Mouse (Mus musculus) right cerebral cortex, adult 2 months (tissue): ENCODE data around the gene Grb14.

ENCODE experiments used
- DNase-seq, 2 experiments: peaks; one replicate each; pipeline ENCODE4 v3.0.0; 2021 to 2022; ENCODE audit warnings: low spot score in 2 of 2

The Grb14 gene

DNA sequence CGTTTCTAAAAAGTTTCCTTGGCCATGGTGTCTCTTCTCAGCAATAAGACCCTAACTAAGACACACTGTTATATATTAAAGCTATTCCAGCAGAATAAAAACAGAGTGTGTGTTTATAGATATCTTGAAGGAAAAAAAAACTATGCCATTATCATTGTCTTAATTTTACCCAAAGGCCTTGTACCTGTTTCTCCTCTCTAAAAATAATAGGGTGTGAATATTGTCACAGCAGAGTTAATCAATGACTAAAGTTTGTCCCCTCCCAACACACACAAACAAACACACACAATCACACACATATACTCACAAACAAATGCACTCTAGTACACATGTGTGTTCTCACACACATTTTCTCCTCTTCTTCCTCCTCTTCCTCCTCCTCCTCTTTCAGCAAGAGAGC is at the start of gene Grb14:
Gene Grb14 (minus strand): TSS at position 101 of the 400 bp plus-strand sequence.
- no peak for DNase-seq

DNA sequence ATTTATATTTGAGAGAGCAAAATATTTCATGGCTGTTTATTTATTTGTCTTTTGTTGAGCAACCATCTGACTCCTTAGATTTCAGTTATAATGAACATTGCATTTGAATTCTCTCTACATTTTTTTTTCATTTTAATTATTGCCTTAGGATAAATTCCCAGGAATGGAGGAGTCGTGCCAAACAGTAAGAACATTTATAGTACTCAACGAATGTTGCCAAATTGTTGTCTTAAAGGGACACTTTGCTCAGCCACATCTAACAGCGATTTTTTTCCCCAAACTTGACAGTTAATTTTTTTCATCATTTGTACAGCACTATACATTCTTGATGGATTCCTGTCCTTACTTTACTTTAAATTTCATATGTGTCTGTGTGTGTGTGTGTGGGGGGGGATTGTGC is 47.4 kb upstream of the Grb14 start:
- DNase-seq, result no peak

DNA sequence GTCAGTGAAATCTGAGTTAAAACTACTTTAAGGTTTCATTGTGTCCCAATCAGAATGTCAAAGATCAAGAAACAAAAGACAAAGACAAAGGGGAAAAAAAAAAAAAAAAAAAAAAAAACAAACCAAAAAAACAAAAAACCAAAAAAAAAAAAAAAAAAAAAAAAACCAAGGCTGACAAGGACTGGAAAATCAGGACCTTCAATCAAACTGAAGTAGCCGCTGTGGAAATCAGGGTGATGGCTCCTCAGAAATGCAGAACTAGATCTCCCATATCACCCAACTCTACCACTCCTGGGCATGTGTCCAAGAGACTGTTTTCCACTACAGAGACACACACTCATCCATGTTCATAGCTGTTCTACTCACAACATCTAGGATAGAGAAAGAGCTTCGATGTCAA is 29.0 kb upstream of the Grb14 start:
- no peak for DNase-seq

DNA sequence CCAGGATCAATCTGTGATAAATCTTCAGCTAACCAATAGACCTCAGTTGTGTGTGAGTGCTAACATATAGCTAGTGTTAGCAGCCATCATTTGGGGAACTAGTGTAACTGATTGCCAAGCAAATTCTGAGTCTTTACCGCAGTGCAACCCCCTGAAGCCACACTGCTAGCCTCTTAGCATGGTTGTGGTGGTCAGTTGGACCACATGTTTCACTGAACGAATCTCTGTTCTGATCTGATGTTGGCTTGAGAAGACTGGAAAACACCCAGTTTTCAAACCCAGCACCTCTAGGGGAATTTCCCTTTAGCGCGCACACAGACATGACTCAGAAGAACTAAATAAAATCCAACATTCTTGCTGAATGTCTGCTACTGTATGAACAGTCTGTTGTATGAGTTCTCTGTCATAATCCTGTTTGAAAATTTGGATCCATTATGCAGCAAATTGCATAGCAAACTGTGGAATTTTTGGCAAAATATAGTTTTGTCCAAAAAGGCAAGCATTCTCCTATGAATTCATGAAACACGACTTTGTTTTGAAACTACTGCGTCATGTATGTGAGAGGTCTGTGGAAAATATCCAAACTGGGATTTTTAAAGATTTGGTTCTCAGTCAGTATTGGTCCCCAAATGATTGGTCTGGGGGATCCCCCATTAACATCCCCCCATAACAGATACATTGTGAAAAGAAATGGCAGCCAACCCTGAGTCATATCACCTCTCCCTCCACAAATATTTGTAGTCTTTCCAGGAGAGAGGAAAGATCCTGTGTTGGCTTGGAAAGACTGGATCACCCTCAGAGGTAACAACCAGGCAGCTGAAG is 27.6 kb upstream of the Grb14 start:
- DNase-seq, result no peak

DNA sequence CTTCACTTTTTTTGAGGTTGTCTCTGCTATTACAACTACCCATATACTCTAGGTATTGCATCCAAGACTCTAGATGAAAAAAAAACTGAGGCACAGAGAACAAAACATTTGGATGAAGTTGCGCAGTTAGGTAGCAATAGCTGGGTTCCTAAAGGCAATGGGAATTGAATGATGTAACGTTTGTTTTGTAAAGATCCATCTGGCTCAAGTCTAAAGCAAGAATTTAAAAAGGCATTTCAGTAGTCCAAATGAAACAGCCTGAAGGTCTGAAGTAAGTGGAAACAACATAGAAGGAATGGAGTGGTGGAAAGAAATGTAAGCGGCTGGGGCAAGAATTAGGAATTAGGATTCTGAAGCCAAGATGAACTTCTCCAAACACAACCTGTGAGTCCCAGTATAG is 26.0 kb upstream of the Grb14 start:
- no peak for DNase-seq

DNA sequence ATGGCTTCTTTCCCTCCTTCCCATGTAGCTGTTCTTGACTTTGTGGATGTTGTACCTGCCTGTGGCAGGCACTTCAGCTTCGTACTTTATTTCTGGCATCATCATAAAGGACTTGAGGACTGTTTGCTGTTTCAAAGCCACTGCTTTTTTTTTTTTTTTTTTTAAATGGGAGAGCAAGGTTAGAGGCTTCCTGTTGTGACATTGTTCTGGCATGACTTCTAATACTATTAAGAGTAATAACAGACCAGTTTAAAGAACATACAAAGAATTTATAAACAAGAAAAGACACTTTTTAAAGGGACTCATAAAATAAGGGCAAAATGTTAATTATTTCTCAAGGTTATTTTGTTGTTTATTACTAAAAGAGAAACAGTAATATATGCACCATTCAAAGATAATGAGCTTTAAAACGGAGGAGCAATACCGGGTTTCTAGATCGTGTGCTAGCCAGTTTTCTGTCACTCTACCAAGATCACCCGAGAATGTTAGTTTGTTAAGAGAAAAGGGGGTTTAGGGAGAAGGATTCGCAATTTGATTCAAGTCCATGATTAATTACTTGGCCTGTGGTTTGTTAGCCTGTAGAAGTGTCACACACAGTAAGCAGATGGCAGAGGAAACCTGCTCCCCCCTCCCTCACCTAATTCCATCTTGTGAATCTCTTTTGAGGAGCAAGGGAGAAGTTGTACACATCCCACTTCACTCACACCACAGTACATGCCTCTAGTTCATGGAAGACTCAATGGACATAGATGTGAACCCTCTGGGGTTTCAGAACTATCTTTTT is 23.6 kb upstream of the Grb14 start:
- DNase-seq, result no peak

DNA sequence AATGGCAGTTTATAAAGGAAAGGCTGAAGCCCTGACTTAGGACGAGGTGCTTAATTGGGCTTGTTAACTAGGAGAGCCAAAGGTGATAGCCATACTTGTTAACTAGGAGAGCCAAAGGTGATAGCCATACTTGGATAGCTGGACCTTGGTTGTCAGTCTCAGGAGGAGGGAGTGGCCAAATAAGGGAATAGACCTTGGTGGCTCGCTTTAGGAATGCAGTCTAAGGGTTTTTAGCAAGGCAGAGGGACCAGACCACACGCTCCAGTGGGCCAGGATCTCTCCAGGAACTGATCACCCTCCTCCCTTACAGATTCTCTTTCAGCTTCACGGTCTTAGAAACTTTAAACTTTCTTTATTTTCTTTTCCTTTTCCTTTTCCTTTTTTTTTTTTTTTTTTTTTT is 13.4 kb upstream of the Grb14 start:
- DNase-seq, result no peak

DNA sequence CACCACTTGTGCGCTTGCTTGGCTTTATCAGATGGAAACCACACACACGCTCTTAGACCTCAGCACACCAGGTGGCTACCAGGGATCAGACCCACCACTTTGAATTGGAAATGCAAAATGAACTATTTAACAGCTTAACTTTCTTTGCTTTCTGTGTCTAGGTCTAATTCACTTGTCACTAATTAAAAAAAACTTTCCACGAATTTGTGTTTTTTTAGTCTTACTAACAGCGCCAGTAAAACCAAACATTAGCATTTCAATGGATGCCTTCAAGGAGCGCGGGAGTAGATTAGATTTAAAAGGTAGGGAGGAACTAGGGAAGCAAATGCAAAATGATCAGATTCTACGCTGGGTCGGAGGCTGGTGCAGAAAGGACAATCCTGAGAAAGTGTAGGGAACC is 12.8 kb upstream of the Grb14 start:
- no peak for DNase-seq

DNA sequence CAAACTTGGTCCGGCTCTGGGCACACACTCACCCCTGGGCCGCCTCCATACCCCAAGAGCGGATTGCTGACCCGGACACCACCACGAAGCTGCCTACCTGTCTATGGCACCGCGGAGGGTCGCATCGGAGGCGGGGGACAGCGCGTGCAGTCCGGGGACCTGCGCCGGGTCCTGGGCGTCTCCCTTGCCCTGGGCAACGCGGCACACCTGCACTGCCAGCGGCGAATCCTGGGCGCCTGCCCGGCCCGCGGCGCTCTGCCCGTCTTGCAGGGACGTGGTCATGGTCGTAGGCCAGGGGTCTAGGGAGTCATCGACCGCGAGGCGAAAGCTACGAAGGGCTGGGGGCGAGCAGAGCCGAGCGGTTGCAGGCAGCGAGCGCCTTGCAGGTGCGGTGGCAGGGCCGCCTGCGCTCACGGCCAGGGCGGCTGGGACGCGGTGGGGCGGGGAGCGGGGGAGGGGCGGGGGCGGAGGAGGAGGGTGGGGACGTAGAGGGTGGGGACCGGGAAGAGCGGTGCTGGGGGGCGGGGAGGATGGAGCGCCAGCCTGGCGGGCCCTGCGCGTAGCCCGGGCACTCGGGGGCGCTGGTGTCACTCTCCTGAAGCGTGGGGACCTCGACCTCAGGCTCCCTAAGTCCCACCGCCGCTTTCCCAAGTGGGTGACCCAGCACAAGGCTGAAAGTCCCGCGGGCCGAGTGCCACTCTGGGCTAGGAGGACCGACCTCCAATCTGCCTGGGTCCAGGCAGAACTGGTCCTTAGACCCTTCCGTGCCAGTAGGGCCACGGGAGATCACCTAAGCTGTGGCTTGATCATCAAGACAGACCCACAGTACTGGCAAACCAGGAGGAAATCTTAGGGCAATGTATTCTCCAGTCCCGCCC is 2.2 kb downstream of the Grb14 start:
- DNase-seq, result peak; percentile 52 to 54

DNA sequence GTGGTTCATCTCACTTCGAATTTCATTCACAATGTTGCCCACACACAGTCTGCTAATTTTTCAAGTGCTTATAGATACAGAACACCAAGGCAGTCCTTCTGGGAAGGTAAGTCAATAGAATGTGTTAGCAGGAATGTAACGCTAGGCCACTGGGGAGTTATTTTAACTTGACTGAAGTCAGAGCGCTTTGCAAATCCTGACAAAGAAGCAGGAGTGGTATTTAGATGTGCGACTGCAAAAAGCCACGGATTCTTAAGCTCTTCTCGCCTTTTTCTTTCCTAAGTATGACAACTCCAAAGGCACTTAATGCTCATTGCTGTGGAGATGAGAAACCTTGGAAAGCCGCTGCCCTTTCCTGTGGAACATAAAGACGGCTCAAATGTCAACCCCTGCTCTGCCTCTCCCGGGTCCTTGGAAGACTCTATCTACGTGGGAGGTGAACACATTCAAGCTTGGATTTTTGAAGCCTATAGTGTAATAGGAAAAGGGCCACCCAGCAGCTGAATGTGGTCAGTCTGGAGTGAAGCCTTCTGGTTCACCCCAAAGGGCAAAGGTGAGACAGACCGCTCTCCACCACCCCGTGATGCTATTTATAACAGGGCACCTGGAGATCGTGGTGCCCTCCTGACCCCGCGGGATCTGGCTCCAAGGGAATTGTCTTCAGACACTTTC is 3.0 kb downstream of the Grb14 start:
- peak; percentile 48 to 59 for DNase-seq

DNA sequence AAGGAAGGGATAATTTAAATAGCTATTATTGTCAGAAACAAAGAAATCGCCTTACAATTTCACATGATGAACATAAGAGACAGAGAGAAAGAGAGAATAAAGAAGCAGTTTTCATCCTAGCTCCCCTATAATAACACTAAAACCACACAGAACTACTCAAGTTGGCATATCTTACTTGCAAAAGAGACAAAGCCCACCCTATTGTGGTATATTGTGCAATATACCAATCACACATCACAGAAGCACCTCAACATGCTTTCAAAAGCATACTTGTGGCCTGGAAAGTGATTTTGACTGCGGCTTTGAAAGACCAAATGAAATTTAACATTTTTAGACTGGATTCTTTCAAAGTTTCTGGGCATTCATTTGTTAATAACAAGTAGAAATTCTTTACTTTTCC is 7.4 kb downstream of the Grb14 start:
- DNase-seq, result no peak

DNA sequence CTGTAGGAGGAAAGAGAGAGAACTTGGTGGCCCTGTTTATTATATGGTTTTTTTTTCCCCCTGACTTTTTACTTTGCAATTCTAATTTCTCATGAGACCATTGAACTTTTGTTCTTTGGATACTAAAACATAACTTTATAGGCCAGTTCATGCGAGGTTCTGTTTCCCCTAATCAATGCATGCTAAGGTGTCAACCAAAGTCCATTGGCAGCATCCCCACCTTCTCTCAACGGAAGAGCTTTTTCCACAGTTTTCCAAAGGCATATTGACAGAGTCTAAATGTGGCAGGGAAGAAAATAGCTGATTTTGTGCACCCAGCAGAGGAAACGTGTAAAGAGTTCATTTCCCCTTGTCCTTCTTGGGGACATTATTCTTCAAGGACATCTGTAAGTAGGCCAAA is 10.2 kb downstream of the Grb14 start:
- no peak for DNase-seq

DNA sequence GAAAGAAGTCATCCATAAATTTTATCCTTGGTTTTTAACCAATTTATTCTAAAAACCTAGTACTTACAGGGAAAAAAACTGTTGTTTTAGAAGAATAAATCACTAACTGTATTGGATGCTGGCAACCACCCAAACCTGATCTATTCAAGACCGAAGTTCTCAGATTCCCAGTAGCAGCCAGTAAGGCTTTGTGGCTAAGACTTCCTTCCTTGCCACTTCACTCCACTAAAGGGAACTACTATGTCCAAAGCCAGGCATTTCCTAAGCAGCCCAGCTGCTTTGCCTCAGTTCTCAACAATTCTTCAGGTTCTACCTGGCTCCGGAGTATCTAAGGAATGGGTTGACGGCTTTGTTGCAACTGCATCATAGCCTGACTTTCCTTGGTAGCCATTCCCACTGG is 14.7 kb downstream of the Grb14 start:
- no peak for DNase-seq

DNA sequence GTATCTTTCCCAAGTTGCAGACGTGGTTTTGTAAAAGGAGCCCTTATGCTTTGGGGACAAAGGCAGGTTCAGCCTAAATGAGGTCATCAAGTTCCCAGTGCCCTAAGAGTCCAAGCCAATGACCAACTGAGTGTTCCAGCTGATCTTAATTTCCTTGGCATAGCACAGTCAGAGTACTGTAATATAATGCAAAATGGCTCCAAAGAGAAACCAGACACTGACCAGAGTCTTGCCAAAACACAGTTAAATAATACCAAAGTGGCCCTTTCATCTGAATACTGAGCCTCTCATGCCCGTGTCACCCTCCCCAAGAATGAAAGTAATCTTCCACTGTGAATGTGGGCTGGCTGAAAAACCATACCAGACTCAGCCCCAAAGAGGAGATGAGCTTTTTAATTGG is 17.4 kb downstream of the Grb14 start:
- no peak for DNase-seq

DNA sequence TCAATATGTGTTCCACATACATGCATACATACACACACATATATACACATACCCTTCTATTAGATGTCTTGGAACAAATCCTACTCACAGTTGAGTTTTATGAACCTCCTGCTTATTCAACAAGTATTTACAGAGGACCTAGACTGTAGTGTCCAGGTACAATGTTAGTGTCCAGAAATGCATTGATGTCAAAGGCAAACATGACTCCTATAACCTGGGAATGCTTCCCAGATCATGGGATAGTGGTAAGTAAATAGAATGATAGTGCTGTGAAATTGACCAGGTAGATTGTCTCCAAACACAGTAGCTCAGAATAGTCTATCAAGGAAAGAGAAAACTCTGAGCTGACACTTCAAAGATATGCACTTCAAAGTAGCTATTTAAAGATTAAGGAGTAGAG is 19.7 kb downstream of the Grb14 start:
- DNase-seq, result no peak

DNA sequence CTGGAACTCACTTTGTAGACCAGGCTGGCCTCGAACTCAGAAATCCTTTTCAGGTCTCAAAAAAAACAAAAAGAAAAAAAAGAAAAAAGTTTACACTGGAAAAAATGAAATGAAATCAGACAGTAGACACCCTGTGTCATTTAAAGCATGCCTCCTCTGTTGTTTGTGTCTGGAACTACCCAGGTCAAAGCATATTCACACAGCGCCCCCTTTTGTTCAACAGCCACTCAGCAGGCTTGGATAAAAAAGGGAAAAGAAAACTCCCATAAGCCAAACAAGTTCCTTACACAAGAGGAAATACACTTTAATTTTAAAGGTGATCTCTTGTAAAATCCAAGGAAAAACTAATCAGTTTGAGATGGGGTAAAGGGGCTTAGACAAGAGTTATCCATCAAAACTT is 21.4 kb downstream of the Grb14 start:
- DNase-seq, result peak in 1 of 2 experiments; percentile 28

DNA sequence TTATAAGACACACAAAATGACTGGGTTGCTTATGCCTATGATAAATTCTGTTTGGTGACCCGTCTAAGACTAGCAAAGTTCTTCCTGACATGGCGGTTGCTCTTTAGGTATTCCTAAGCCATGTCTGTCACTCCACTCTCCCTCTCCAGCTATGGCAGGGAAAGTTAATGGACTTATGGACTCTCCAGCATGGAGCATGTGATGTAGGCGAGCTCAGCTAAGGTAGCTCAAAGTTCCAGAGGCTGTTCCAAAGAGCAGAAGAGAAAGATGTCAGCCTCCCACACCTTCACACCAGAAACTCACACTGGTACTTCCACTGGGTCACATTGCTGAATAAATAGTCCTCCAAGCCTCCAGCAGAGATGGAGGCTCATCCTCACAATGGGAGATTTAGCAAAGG is 22.2 kb downstream of the Grb14 start:
- DNase-seq, result no peak

DNA sequence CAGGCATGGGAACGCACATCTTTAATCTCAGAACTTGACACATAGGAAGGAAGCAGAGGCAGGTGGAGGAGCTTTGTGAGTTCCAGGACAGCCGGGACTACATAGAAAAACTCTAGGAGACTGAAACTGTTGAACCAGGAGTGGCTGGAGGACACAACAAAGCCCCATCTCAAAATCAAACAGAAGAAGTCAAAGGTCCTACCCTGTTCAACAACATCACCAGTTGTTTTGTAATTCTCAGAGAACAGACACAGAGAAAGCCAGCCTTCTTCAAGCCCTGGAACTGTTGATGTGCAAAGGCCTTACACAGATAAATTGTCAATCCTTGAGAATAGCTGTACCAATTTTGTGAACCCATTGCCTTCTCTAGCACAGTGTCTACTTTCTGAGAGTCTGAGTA is 29.7 kb downstream of the Grb14 start:
- no peak for DNase-seq

DNA sequence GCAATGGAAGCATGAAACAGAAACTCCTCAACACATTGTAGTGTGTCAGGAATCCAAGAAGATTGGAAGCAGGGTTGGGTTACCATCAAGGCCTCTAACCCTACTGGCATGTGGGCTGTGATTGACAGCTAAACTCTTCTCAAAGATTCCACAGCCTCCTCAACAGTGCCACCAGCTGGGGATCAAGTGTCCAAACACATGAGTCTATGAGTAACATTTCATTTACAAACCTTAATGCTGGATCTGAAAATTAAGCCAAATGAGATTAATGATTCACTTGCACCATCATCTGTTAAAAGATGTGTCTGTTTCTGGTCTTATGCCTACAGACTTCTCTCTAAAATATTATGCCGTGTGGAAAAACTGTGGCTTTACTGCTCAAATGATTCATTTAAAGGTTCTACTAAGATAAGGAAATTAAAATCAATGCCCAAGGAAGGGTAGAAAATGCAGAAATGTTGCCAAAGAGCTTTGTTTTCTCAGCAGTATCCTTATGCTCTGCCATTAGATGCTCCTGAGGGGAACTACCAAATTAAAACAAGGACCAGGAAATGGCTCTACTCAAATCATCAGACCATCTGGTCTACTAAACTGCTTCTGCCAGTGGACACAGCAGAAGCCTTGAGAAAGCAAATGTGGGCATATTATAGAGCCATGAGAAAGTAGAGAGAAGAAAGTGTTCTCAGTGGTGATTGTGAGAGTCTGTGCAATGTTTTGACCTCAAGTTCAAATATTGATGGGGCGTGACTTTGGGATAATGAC is 35.2 kb downstream of the Grb14 start:
- DNase-seq, result no peak

DNA sequence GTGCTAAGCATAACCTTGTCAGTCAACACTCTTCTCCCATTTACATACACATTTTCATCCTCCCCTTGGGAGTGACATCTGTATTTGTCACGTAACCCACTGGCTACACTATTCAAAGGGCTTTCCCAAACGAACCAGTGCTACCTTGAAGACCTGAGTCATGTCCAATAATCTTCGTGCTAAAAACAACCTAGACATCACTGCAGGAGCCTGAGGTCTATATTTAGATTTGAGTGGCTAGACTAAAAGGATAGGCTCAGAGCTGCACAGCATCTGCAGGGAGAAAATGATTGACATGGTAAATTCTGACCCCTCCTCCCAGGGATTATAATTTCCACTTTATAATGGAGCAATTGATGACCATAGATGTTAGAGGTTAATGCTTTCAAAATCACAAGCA is 37.0 kb downstream of the Grb14 start:
- DNase-seq, result no peak

DNA sequence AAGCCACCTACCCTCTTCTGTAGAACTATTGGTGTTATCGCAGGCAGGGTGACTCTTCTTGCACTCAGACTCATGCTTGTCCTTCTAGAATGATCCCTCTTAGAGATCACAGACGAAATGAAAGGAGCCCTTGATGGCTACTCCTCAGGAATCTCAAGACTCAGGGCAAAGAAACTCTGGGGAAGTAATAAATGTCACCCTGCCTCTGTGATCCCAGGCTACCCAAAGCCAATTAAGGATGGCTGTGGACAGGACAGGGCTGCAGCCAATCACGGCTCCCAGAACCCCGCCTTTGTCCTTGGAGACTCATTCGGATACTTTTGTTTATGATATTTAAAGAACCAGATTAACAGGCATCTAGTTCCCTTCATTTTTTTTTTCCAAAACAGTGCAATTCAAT is 49.2 kb downstream of the Grb14 start:
- DNase-seq, result no peak
